Mouse (Mus musculus) liver, adult 2 months (tissue): Measurements from ENCODE around the gene Ror1.

Experiments used
- CTCF ChIP-seq: fragments of 200-500 bp; IDR thresholded peaks from 2 replicates; pipeline ENCODE4 v1.5.1; 2011; ENCODE audit warnings: low read depth, low read length, control low read depth
- POLR2A ChIP-seq: fragments of 200-500 bp; IDR thresholded peaks from 2 replicates; pipeline ENCODE4 v1.6.1; 2011; ENCODE audit warnings: low read length, control low read depth; ENCODE audit not compliant: insufficient read depth; ENCODE audit errors: extremely low read depth

GRCm38 (mm10) chr4:100381760-100382159 is 286.2 kb downstream of the Ror1 start:
- no peak for TF ChIP-seq POLR2A
- TF ChIP-seq CTCF = no peak
